Mouse (Mus musculus) kidney, postnatal 0 days (tissue): ENCODE measurements around the gene Ctnnd2. TPM values are rescaled to one million over a fixed set of nuclear protein-coding genes. Genes with fewer than 3 reads are reported as not detected.

ENCODE experiments used
- ATAC-seq: fragments of 200-750 bp; cut with Nextera tagmentation; replicated peaks from 2 replicates; pipeline ENCODE4 v1.8.0; 2017; ENCODE audit warnings: low read depth, moderate number of reproducible peaks, moderate TSS enrichment, moderate library complexity; ENCODE audit not compliant: low FRiP score
- DNase-seq: peaks from one replicate; pipeline ENCODE4 v3.0.0-alpha.2; 2016; ENCODE audit warnings: low spot score
- H3K27ac ChIP-seq: fragments of 300-500 bp; sonication (generic); 2 replicates; pipeline ENCODE4 v1.5.1; 2014; ENCODE audit warnings: mild to moderate bottlenecking
- H3K27me3 ChIP-seq: fragments of 300-500 bp; sonication (generic); 2 replicates; pipeline ENCODE4 v1.6.1; 2014; ENCODE audit warnings: low read length, mixed read lengths; ENCODE audit not compliant: insufficient read depth
- H3K36me3 ChIP-seq: fragments of 300-500 bp; sonication (generic); 2 replicates; pipeline ENCODE4 v1.6.1; 2014; ENCODE audit warnings: low read length, mixed read lengths; ENCODE audit not compliant: insufficient read depth
- H3K4me1 ChIP-seq: fragments of 300-500 bp; sonication (generic); replicated peaks from 2 replicates; pipeline ENCODE4 v1.6.1; 2014; ENCODE audit warnings: antibody characterized with exemption, low read length, mixed read lengths; ENCODE audit not compliant: insufficient read depth
- H3K4me2 ChIP-seq: fragments of 300-500 bp; sonication (generic); 2 replicates; pipeline ENCODE4 v1.6.1; 2014; ENCODE audit warnings: mild to moderate bottlenecking, low read length, moderate library complexity, mixed read lengths
- H3K4me3 ChIP-seq: fragments of 300-500 bp; sonication (generic); replicated peaks from 2 replicates; pipeline ENCODE4 v1.5.1; 2014; ENCODE audit warnings: low read depth, low read length
- H3K9ac ChIP-seq: fragments of 300-500 bp; sonication (generic); 2 replicates; pipeline ENCODE4 v1.6.1; 2014; ENCODE audit warnings: low read depth, low read length
- H3K9me3 ChIP-seq: fragments of 300-500 bp; sonication (generic); replicated peaks from 2 replicates; pipeline ENCODE4 v1.6.1; 2016; ENCODE audit warnings: low read length, inconsistent platforms, mixed read lengths
- CTCF ChIP-seq: IDR thresholded peaks from 2 replicates; pipeline ENCODE4 v1.5.1; 2016; ENCODE audit warnings: antibody characterized with exemption, low read depth, mild to moderate bottlenecking, moderate library complexity
- WGBS: fragments of 180-500 bp; shearing (Covaris S2); extraction: QIAGEN DNeasy Blood & Tissue Kit; methylation state at CpG from one replicate; pipeline ENCODE4 v1.1.7; 2014; 5-methylcytosine and 5-hydroxymethylcytosine counted together
- polyA plus RNA-seq: library from polyadenylated mRNA; unstranded; fragments of >200 nt; fragmentation: Nextera tagmentation; extraction: Ambion mirVana; gene quantifications from 2 replicates; pipeline ENCODE4 v1.2.1, GENCODE M21; 2015

Gene Ctnnd2
- polyA plus RNA-seq, 1 experiment from 2014 or later = 2.8 TPM

- no peaks in the 10 kb centered on the region for H3K9me3 ChIP-seq
- no peaks in the 10 kb centered on the region for H3K36me3 ChIP-seq
- no peak overlapping the region for H3K4me3 ChIP-seq
- ATAC-seq = no peak
- H3K27me3 ChIP-seq = no peaks in the 10 kb centered on the region
- H3K4me1 ChIP-seq = no peaks in the 10 kb centered on the region
- no peak for DNase-seq
- no peak overlapping the region for H3K4me2 ChIP-seq
- WGBS = 53% methylated on average over 3 of the region's 3 CpGs
- no peak for TF ChIP-seq CTCF
- no peak overlapping the region for H3K9ac ChIP-seq
- H3K27ac ChIP-seq = no peak overlapping the region
Observed at GRCm38 (mm10) chr15:30512467-30512866, 340.1 kb downstream of the Ctnnd2 start.

GRCm38 (mm10) chr15:30513122-30513521 lies 340.7 kb downstream of the Ctnnd2 start:
- no peak overlapping the region for H3K4me2 ChIP-seq
- no peaks in the 10 kb centered on the region for H3K4me1 ChIP-seq
- H3K9me3 ChIP-seq = no peaks in the 10 kb centered on the region
- H3K36me3 ChIP-seq = no peaks in the 10 kb centered on the region
- H3K4me3 ChIP-seq = no peak overlapping the region
- no peaks in the 10 kb centered on the region for H3K27me3 ChIP-seq
- DNase-seq = no peak
- H3K27ac ChIP-seq = no peak overlapping the region
- H3K9ac ChIP-seq = no peak overlapping the region
- TF ChIP-seq CTCF = no peak
- no peak for ATAC-seq

- 78% methylated on average over 4 of the region's 4 CpGs for WGBS
- no peak overlapping the region for H3K9ac ChIP-seq
Observed at GRCm38 (mm10) chr15:30515425-30515824, 343.0 kb downstream of the Ctnnd2 start.

GRCm38 (mm10) chr15:30541459-30541858 lies 369.1 kb downstream of the Ctnnd2 start:
- Histone ChIP-seq H3K4me2 (no peak overlapping the region), H3K9me3 (no peaks in the 10 kb centered on the region), H3K9ac (no peak overlapping the region), H3K27me3 (no peaks in the 10 kb centered on the region), H3K36me3 (no peaks in the 10 kb centered on the region), H3K4me3 (no peak overlapping the region), H3K27ac (no peak overlapping the region), H3K4me1 (no peaks in the 10 kb centered on the region)
- ATAC-seq (no peak), DNase-seq (no peak)
- WGBS = 87% methylated on average over 5 of the region's 5 CpGs
- no peak for TF ChIP-seq CTCF

More at GRCm38 (mm10) chr15:30515425-30515824, 343.0 kb downstream of the Ctnnd2 start:
- Histone ChIP-seq H3K4me2 (no peak overlapping the region), H3K9me3 (no peaks in the 10 kb centered on the region), H3K27me3 (no peaks in the 10 kb centered on the region), H3K4me3 (no peak overlapping the region), H3K4me1 (no peaks in the 10 kb centered on the region), H3K27ac (no peak overlapping the region), H3K36me3 (no peaks in the 10 kb centered on the region)
- TF ChIP-seq CTCF = no peak
- ATAC-seq = no peak
- no peak for DNase-seq

- Histone ChIP-seq H3K27me3 (no peaks in the 10 kb centered on the region), H3K4me2 (no peak overlapping the region), H3K4me3 (no peak overlapping the region), H3K36me3 (no peaks in the 10 kb centered on the region), H3K9me3 (no peaks in the 10 kb centered on the region), H3K27ac (no peak overlapping the region), H3K9ac (no peak overlapping the region), H3K4me1 (no peaks in the 10 kb centered on the region)
- 78% methylated on average over 4 of the region's 4 CpGs for WGBS
- no peak for TF ChIP-seq CTCF
- DNase-seq = no peak
- ATAC-seq = no peak
Observed at GRCm38 (mm10) chr15:30548263-30548662, 375.9 kb downstream of the Ctnnd2 start.

GRCm38 (mm10) chr15:30550956-30551355 lies 378.6 kb downstream of the Ctnnd2 start:
- 68% methylated on average over 12 of the region's 12 CpGs for WGBS

GRCm38 (mm10) chr15:30553910-30554406 lies 381.6 kb downstream of the Ctnnd2 start:
- Histone ChIP-seq H3K27ac (no peak overlapping the region), H3K9ac (no peak overlapping the region), H3K27me3 (no peaks in the 10 kb centered on the region), H3K9me3 (no peaks in the 10 kb centered on the region), H3K4me2 (no peak overlapping the region), H3K36me3 (no peaks in the 10 kb centered on the region), H3K4me3 (no peak overlapping the region), H3K4me1 (no peaks in the 10 kb centered on the region)
- 91% methylated on average over 2 of the region's 2 CpGs for WGBS
- ATAC-seq (no peak), DNase-seq (no peak)
- no peak for TF ChIP-seq CTCF

More at GRCm38 (mm10) chr15:30550956-30551355, 378.6 kb downstream of the Ctnnd2 start:
- H3K4me2 ChIP-seq = no peak overlapping the region
- no peaks in the 10 kb centered on the region for H3K36me3 ChIP-seq
- no peaks in the 10 kb centered on the region for H3K9me3 ChIP-seq
- no peak overlapping the region for H3K9ac ChIP-seq
- ATAC-seq (no peak), DNase-seq (peak; percentile 21)
- no peaks in the 10 kb centered on the region for H3K4me1 ChIP-seq
- H3K27ac ChIP-seq = no peak overlapping the region
- TF ChIP-seq CTCF = no peak
- no peak overlapping the region for H3K4me3 ChIP-seq
- no peaks in the 10 kb centered on the region for H3K27me3 ChIP-seq
